Mouse (Mus musculus): ENCODE results near the gene Col27a1.

DNA sequence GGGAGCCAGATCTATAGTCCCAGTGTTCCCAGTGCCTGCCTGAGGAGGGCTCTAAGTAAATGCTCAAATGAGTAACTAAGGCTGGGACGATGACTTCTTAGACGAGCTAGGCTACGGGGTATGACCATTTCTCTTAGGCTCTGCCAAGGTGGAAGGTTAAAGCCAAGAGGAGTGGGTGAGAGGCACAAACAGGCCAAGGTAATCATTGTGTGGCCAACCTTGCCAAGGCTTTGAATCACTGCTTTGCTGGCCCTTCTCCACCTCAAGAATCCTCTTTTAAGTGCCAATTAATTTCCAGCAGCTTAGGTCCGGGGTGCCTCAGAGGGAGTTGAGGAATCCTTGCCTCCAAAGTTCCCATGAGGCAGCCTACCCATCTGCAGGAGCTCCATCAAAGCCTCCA, 43.7 kb upstream of the Col27a1 start:
- TF ChIP-seq EP300 (IDR thresholded peaks at IDR 0.05; ENCODE audit: low read depth) (no peak), CTCF (IDR thresholded peaks at IDR 0.05; ENCODE audit: low read depth) (no peak)

Data from heart, postnatal 0 days (tissue).